Mouse (Mus musculus) G1E (cell line): ENCODE results near the gene Parl.

Source experiments
- CTCF ChIP-seq: IDR thresholded peaks from 2 replicates; pipeline ENCODE4 v1.5.1; 2012; ENCODE audit warnings: low read depth, low read length, inconsistent platforms, mixed read lengths
- TAL1 ChIP-seq: conservative IDR thresholded peaks from 2 replicates; pipeline ENCODE4 v1.6.1; 2012; ENCODE audit warnings: low read depth, low read length, inconsistent platforms, mixed read lengths

DNA sequence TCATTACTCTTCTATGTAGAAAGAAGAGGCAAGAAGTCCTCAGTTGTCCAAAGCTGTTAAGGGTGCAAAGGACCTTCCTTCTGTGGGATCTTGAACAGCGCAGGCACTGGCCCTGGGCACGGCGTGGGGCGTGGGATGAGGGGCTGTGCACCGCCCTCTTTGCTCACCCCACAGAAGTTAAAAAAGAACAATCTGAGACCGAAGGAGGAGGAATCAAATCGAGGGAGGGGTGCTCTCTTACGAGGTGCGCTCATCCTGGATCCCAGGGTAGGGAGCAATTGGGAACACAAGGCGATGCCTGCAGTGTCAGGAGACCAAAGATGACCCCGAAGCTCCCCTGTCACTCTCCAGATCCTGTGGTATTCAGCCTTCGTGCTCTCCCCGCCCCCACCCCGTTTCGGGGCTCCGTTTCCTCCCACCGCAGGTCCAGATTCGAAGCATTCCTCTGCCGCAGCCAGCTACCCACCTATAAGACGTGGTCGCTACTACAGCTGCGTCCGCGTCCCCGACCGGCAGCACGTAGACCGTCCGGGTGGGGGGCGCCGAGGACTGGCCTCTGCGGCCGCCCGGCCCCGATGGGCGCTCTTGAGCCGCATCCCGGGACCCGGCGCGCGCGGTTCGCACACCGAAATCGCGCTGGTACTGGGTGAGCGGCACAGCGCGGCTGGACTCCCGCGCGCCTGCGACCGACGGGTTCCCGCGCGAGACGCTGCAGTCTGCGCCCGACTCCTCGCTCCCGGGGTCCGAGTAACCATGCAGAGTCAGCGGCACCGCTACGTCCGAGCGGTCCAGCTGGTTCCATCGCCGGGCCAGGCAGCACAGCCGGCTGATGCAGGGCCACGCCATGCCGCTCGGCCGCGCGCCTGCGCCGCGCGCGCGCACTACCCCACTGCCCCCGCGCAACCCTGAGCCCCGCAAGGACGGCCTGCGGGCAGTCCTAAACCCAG lies 61.4 kb downstream of the Parl start, which contains the start of gene Map6d1:
- TF ChIP-seq CTCF: no peak
- no peak for TF ChIP-seq TAL1
